Mouse (Mus musculus): Measurements from ENCODE around the gene Rai14. TPM values are rescaled to one million over a fixed set of nuclear protein-coding genes. Genes with fewer than 3 reads are reported as not detected.
A peak's percentile ranks its signal among the peaks of the same experiment; 100 is the strongest.

The Rai14 gene
- polyA plus RNA-seq, 1 experiment from 2014 or later, result 73.1 TPM

GRCm38 (mm10) chr15:10608508-10609098 lies 105.8 kb downstream of the Rai14 start:
- Histone ChIP-seq H3K27me3 (ENCODE audit: insufficient read depth, low read length) (no peaks in the 10 kb centered on the region), H3K4me1 (ENCODE audit: insufficient read depth) (no peaks in the 10 kb centered on the region), H3K4me3 (ENCODE audit: low read depth, low read length) (no peak overlapping the region), H3K9me3 (ENCODE audit: low read depth, low read length) (no peaks in the 10 kb centered on the region), H3K36me3 (ENCODE audit: insufficient read depth) (peaks cover 26% of the 10 kb centered on the region; the same call in 1 of the 2 replicates), H3K27ac (ENCODE audit: low read depth) (no peak overlapping the region), H3K4me2 (no peak overlapping the region), H3K9ac (no peak overlapping the region)
- TF ChIP-seq CTCF (IDR thresholded peaks at IDR 0.05; ENCODE audit: low read depth), result no peak
- ATAC-seq (ENCODE audit: insufficient read depth) (no peak), DNase-seq (no peak)
- 78% methylated on average over 6 of the region's 6 CpGs for WGBS

GRCm38 (mm10) chr15:10599413-10599812 lies 115.0 kb downstream of the Rai14 start:
- peak overlapping the region; percentile 34; the same call in 1 of the 2 replicates for H3K4me2 ChIP-seq
- ATAC-seq (ENCODE audit: insufficient read depth) (peak; percentile 22; the same call in 1 of the 2 replicates), DNase-seq (peak; percentile 75)
- H3K27ac ChIP-seq (ENCODE audit: low read depth), result peak overlapping the region; percentile 62; the same call in 1 of the 2 replicates
- no peak overlapping the region for H3K9ac ChIP-seq
- no peak for TF ChIP-seq CTCF (IDR thresholded peaks at IDR 0.05; ENCODE audit: low read depth)
- WGBS, result 46% methylated on average over 7 of the region's 7 CpGs
- H3K36me3 ChIP-seq (ENCODE audit: insufficient read depth), result 0 out of 2 replicates have a peak, but pooled peaks cover 6% of the 10 kb centered on the region
- no peaks in the 10 kb centered on the region for H3K9me3 ChIP-seq (ENCODE audit: low read depth, low read length)
- H3K4me3 ChIP-seq (ENCODE audit: low read depth, low read length), result no peak overlapping the region
- no peaks in the 10 kb centered on the region for H3K27me3 ChIP-seq (ENCODE audit: insufficient read depth, low read length)
- H3K4me1 ChIP-seq (ENCODE audit: insufficient read depth), result peaks cover 15% of the 10 kb centered on the region; the same call in 1 of the 2 replicates

DNA sequence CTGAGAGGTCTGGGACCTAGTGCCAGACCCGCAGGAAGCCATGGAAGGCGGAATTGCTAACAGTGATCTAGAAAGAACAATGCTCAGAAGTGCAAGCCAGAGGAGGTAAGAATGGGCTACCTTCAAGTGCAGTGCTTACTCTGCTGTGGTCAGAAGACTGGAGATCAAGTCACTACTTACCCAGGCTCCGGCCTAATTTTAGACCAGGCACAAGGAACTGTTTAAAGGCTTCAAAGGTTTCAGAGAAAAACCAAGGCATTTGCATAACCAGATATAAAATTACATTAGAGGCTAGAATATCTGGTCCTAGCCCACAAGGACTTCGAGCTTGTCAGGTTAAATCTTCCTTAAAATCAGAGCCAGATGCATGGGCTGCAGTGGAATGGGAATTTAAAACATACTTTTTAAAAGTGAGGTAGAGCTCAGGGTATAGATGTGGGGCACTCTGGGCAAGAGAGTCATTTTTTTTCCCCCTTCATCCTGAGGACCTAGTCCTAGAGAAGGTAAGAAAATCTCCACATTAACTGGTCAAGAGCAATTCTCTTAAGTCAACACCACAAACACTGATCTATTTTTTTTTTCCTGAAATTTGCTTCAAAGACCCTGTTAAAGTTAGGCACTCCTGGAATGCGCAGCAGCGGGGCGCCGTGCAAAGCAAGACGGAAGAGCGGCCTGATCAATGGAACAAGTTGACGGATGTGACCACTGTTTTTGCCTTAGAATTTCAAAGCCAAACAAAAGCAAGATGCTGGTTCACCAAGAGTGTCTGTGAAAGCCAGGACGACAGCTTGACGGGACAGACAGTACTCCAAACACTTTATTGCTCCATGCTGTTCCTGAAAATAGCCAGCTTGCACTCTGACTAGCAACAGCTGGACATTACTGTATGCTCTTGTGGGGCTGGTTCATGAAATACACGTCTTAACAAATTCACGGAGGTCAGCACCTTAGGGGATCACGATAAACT lies 115.9 kb downstream of the Rai14 start:
- H3K9ac ChIP-seq, result no peak overlapping the region
- 0 out of 2 replicates have a peak, but pooled peaks cover 4% of the 10 kb centered on the region for H3K36me3 ChIP-seq (ENCODE audit: insufficient read depth)
- no peak overlapping the region for H3K4me3 ChIP-seq (ENCODE audit: low read depth, low read length)
- DNase-seq, result peak; percentile 89
- peaks cover 15% of the 10 kb centered on the region; the same call in 1 of the 2 replicates for H3K4me1 ChIP-seq (ENCODE audit: insufficient read depth)
- WGBS, result 27% methylated on average over 16 of the region's 16 CpGs
- no peaks in the 10 kb centered on the region for H3K9me3 ChIP-seq (ENCODE audit: low read depth, low read length)
- TF ChIP-seq CTCF (IDR thresholded peaks at IDR 0.05; ENCODE audit: low read depth), result no peak
- peak; percentile 90 for ATAC-seq (ENCODE audit: insufficient read depth)
- peak overlapping the region; percentile 62; the same call in 1 of the 2 replicates for H3K27ac ChIP-seq (ENCODE audit: low read depth)
- H3K27me3 ChIP-seq (ENCODE audit: insufficient read depth, low read length), result no peaks in the 10 kb centered on the region
- peak overlapping the region; percentile 34; the same call in 1 of the 2 replicates for H3K4me2 ChIP-seq

DNA sequence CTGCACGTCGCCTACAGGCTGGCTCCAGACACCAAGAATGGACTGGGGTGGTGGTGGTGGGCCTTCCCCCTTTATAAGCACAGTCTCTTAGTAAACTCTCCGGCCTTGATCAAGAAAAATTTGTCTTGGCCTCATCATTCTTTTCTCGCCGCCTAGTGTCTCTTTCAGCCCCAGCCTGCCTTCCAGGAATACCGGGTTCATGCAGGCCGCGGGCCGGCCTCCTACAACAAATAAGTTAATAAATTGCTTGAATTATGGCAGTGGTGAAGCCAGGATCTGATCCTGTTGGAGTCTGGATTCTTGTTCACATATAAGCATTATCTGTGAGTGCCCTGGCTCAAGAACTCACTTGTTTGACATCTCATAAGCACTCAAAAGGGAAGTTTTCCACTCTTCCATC lies 117.6 kb downstream of the Rai14 start:
- no peak for DNase-seq
- Histone ChIP-seq H3K4me2 (no peak overlapping the region), H3K9me3 (ENCODE audit: low read depth, low read length) (no peaks in the 10 kb centered on the region), H3K4me1 (ENCODE audit: insufficient read depth) (peaks cover 15% of the 10 kb centered on the region; the same call in 1 of the 2 replicates), H3K27ac (ENCODE audit: low read depth) (no peak overlapping the region), H3K4me3 (ENCODE audit: low read depth, low read length) (no peak overlapping the region), H3K36me3 (ENCODE audit: insufficient read depth) (peaks cover 19% of the 10 kb centered on the region), H3K27me3 (ENCODE audit: insufficient read depth, low read length) (no peaks in the 10 kb centered on the region), H3K9ac (no peak overlapping the region)
- ATAC-seq (ENCODE audit: insufficient read depth), result no peak
- 87% methylated on average over 9 of the region's 9 CpGs for WGBS
- TF ChIP-seq CTCF (IDR thresholded peaks at IDR 0.05; ENCODE audit: low read depth), result no peak

GRCm38 (mm10) chr15:10595408-10595807 lies 119.0 kb downstream of the Rai14 start:
- no peak for TF ChIP-seq CTCF (IDR thresholded peaks at IDR 0.05; ENCODE audit: low read depth)
- WGBS, result 78% methylated on average over 6 of the region's 6 CpGs
- Histone ChIP-seq H3K27me3 (ENCODE audit: insufficient read depth, low read length) (no peaks in the 10 kb centered on the region), H3K4me1 (ENCODE audit: insufficient read depth) (peaks cover 15% of the 10 kb centered on the region; the same call in 1 of the 2 replicates), H3K36me3 (ENCODE audit: insufficient read depth) (peaks cover 21% of the 10 kb centered on the region), H3K4me3 (ENCODE audit: low read depth, low read length) (no peak overlapping the region), H3K9me3 (ENCODE audit: low read depth, low read length) (no peaks in the 10 kb centered on the region), H3K9ac (no peak overlapping the region), H3K4me2 (no peak overlapping the region), H3K27ac (ENCODE audit: low read depth) (no peak overlapping the region)
- DNase-seq, result no peak
- no peak for ATAC-seq (ENCODE audit: insufficient read depth)

DNA sequence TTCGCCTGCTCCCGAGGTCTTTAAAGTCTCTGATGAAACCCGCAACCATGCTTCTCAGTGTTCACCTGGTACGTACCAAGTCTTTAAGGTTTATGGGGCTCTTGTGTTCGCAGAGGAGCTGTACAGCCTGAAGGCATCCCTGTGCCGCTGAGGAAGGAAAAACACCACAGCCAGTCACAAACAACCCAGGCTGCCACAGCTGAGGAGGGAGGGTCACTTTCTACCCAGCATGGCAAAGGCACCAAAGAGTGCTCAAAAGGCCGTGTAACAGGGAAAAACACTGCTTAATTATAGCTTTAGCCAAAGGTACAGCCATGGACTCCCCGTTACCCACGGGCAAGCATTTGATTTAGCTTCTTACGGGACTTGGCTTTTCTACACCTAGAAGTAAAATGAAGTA lies 119.5 kb downstream of the Rai14 start:
- Histone ChIP-seq H3K9me3 (ENCODE audit: low read depth, low read length) (no peaks in the 10 kb centered on the region), H3K4me2 (no peak overlapping the region), H3K4me1 (ENCODE audit: insufficient read depth) (peaks cover 15% of the 10 kb centered on the region; the same call in 1 of the 2 replicates), H3K4me3 (ENCODE audit: low read depth, low read length) (no peak overlapping the region), H3K27me3 (ENCODE audit: insufficient read depth, low read length) (no peaks in the 10 kb centered on the region), H3K36me3 (ENCODE audit: insufficient read depth) (peaks cover 21% of the 10 kb centered on the region), H3K9ac (no peak overlapping the region), H3K27ac (ENCODE audit: low read depth) (no peak overlapping the region)
- no peak for TF ChIP-seq CTCF (IDR thresholded peaks at IDR 0.05; ENCODE audit: low read depth)
- DNase-seq, result no peak
- no peak for ATAC-seq (ENCODE audit: insufficient read depth)
- WGBS, result 87% methylated on average over 10 of the region's 10 CpGs

GRCm38 (mm10) chr15:10593094-10593493 lies 121.3 kb downstream of the Rai14 start:
- Histone ChIP-seq H3K27ac (ENCODE audit: low read depth) (no peak overlapping the region), H3K9me3 (ENCODE audit: low read depth, low read length) (no peaks in the 10 kb centered on the region), H3K27me3 (ENCODE audit: insufficient read depth, low read length) (no peaks in the 10 kb centered on the region), H3K4me1 (ENCODE audit: insufficient read depth) (peaks cover 2% of the 10 kb centered on the region; the same call in 1 of the 2 replicates), H3K4me3 (ENCODE audit: low read depth, low read length) (no peak overlapping the region), H3K36me3 (ENCODE audit: insufficient read depth) (peaks cover 28% of the 10 kb centered on the region), H3K4me2 (no peak overlapping the region), H3K9ac (no peak overlapping the region)
- no peak for TF ChIP-seq CTCF (IDR thresholded peaks at IDR 0.05; ENCODE audit: low read depth)
- 68% methylated on average over 6 of the region's 6 CpGs for WGBS
- DNase-seq (peak; percentile 46), ATAC-seq (ENCODE audit: insufficient read depth) (no peak)

Measured in lung, embryonic 14.5 days (tissue).